Mouse (Mus musculus) left cerebral cortex, postnatal 25 days (tissue): ENCODE results near the gene Dpep2nb. TPM values are rescaled to one million over a fixed set of nuclear protein-coding genes. Genes with fewer than 3 reads are reported as not detected.
A peak's percentile ranks its signal among the peaks of the same experiment; 100 is the strongest.
"Not testable (repeated sequence)": the region's sequence is repeated elsewhere in the genome, so short reads cannot be mapped to it uniquely, and the experiment has no call there.

Experiments used
- DNase-seq, 2 experiments: peaks; one replicate each; pipeline ENCODE4 v3.0.0; 2022; ENCODE audit warnings: low spot score in 2 of 2, mixed read lengths in 1 of 2
- intact Hi-C: fragments of 180-260 bp; cut with DNase I; formaldehyde crosslinking; loops from one replicate; pipeline ENCODE4 v1.15.1; 2025
- total RNA-seq, 2 experiments: library from RNA; stranded (reverse); gene quantifications; 2 replicates each; pipeline ENCODE4 v1.2.3; 2021

The Dpep2nb gene
- total RNA-seq, 2 experiments from 2014 or later: not detected

DNA sequence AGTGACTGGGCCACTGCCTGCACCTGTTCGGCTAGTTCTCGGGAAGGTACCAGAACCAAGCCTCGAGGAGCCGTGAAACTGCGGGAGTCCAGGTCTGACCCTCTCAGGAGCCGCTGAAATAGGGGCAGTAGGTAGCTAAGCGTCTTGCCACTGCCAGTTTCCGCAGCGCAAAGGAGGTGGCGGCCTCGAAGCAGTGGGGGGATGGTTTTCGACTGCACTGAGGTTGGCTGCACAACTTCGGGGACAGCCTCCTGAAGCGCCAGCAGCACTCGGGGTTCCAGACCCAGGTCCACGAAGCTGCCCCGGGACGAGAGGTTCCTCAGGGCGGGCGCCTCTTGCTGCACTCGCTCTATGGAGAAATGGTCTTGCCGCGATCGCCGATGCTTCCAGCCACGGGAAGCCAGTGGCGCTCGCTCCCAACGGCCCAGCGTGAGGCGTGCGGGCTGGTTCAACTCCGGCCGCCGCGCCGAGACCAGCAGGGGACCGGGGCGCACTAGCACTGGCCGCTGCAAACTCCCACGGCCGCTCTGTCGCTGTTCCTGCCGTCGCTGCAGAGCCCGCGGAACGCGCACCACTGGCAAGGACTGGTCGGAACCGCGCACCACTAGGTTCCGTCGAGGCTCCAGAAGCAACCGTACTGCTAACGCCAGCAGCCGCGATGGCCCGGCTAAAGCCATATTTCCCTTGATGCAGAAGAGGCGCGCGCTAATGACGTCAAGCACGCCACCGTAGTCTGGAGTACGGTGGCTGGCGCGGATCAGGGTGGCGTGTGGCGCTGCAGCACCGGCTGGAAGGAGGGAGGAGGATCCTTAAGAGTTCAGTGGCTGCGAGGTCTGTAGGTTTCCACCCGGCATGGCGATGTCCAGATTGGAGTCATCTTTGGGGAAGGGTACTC is 5.2 kb upstream of the Dpep2nb start:
- intact Hi-C loops: loop anchor here (1.0 kb wide), 2 partner anchors 48 to 111 kb away; partner anchors contain the start of gene Pskh1
- peak; percentile 96 to 98 for DNase-seq

DNA sequence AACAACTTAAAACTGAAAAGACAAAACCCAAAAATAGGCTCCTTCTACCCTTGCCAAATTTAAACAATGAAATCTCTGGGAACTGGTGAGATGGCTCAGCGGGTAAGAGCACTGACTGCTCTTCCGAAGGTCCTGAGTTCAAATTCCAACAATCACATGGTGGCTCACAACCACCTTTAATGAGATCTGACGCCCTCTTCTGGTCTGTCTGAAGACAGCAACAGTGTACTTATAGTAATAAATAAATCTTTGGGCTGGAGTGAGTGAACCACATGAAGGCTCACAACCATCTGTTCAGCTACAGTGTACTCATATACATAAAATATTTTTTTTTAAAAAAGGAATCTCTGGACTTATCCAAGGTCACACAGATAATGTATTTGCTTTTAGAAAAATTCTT is 2.1 kb upstream of the Dpep2nb start:
- DNase-seq, intact Hi-C loops: not testable (repeated sequence)

DNA sequence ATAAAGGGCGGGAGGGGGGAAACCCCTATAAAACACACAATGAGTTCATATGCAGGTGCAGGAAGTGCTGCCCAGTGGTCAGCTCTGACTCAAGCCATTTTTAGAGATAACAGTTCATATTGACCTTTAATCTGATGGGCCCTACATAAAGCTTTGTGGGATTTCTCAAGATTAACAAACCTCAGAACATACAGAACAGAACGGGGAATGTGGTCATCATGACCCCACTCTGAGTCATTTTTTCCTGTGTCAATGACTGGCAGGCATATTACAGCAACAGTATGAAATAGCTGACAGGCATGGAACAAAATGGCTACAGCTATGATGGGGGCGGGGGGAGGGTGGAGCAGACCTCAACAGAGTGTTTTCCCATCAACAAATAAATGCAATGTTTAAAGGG is 1.4 kb upstream of the Dpep2nb start:
- no peak for DNase-seq
- intact Hi-C loops: no loop called here

DNA sequence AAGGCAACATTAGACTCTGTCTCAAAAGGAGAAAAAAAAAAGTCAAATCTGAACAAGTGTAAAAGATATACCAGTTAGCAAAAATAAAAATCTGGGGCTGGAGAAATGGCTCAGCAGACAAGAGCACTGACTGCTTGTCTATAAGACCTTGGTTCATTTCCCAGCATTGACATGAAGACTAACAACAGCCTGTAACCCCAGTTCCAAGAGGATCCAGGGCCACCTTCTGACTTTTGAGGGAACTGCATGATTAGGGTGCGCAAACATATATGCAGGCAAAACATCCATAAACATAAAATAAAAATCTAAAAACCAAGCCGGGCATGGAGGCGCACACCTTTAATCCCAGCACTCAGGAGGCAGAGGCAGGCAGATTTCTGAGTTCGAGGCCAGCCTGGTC is 638 bp upstream of the Dpep2nb start:
- intact Hi-C loops: no loop called here
- DNase-seq: no peak

DNA sequence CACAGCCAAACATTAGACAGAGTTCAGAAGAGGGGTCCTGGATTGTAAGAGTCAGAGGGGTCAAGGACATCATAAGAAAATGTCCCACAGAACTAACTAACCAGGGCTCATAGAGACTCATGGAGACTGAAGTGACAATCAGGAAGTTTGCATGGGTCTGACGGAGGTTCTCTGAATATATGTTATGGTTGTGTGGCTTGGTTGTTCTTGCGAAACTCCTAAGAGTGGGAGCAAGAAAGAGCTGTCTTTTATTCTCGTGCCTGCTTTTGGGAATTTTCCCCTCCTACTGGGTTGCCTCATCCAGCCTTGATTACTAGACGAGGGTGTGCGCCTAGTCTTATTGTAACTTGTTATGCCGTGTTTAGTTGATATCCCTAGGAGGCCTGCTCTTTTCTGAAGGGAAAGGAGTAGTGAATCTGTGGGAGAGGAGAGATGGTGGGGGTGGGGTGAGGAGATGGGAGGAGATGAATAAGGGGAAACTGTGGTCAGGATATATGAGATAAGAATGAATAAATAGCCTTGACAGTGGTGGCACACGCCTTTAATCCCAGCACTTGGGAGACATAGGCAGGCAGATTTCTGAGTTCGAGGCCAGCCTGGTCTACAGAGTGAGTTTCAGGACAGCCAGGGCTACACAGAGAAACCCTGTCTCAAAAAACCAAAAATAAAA is 1.1 kb downstream of the Dpep2nb start:
- intact Hi-C loops: no loop called here

DNA sequence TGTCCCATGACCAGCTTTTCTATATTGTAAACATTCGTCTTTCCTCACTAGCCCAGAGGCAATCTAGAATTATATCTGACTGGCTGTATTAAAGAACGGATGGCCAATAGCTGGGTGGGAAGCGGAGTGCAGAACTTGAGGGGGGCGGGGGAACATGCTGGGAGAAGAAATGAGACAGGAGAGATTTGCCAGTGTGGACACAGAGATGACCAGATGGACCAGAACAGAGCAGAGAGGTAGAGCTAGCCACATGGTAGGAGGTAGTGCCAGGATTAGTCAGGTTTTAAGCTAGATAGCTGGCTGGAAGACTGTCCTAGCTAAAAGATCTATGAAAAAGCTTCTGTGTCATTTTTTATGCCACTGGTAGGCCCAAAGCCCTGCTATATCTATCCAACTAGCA is 3.9 kb downstream of the Dpep2nb start:
- no peak for DNase-seq
- intact Hi-C loops: no loop called here

More for the DNA sequence above, 1.1 kb downstream of the Dpep2nb start:
- DNase-seq: no peak

DNA sequence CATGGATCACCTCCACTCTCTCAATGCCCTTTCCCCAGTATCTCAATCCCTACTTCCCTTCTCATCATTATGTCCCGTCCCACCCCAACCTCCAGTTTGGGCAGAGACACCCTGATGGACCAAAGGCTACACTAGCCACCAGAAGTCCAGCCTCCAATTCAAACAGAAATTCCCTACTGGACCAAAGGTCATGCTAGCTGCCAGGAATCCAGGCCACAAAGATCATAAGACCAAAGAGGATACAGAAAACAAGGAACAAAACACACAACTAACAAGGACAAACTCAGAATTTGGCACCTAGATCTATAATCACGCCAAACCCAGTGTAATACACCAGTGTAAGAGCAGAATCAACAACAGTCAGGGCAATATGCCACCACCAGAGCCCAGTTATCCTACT is 6.8 kb downstream of the Dpep2nb start:
- intact Hi-C loops: no loop called here
- DNase-seq: no peak

DNA sequence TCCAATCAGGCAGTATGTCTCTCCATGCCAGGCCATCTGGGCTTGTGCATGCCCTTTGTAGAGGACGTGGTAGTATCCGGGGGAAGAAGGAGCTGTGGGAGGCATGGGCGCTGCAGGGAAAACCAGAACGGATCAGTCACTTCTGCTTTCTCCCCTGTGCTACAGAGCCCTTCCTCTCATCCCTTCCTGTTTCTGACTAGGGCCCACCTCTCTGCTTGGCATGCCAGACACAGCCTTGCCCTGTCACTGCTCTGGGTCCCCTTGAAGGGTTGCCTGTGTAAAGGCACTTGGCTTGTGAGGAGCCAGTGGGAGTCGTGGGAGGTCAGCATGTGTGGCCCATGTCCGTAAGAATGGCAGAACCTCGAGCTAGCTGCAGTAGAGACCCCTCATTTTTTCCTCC is 9.4 kb downstream of the Dpep2nb start:
- intact Hi-C loops: no loop called here
- no peak for DNase-seq

DNA sequence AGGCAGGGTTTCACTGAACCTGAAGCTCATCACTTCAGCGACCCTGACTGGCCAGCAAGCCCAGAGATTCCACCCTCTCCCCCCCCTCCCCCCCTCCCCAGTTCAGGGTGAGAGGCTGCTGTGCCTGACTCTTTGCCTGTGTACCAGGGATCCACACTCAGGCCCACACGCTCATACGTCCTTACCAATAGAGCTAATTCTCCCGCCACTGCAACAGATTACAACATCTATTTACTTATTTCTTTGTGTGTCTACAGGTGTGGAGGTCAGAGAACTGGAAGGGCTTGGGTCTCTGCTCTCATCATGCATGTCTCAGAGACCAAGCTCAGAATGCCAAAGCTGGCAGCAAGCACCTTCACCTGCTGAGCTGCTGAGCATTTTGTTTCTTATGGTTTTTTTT is 12.5 kb downstream of the Dpep2nb start:
- intact Hi-C loops: no loop called here
- no peak for DNase-seq

DNA sequence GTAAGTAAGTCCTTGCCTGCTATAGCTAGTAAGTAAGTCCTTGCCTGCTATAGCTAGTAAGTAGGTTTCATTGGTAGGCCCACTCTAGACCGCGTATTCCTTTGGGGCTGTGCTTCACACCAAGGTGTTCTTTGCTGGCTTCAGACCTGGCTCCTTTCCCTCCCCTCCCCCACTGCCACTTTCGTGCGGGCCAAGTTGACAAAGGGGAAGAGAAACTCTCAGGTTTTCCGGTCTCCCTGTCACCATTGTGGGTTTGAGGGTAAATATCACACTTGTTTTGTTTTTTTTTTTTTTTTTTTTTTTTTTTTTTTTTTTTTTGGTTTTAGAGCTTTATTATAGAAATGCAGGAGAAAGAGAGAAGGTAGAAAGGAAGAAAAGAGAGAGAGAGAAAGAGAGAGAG is 13.3 kb downstream of the Dpep2nb start:
- no peak for DNase-seq
- intact Hi-C loops: no loop called here

DNA sequence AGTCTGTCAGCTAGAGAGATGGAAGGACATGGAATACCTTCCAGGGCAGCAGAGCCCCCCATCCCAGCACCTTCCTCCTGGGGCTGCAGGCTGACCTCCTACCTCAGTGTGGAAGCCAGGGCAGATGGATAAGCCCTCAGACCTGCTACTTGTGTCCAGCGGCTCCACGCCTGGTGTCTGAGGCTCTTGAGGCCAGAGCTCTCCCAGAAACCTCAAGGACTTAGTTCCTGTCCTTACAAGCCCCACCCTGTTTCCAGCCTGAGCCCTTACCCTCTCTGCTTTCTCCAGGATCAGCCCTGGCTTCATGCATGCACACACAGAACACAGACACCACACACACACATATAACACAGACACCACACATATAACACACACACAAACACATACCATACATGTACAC is 14.2 kb downstream of the Dpep2nb start:
- DNase-seq: no peak
- intact Hi-C loops: loop anchor here (1.0 kb wide), 1 partner anchor 31 kb away; no protein-coding TSS in a partner anchor

DNA sequence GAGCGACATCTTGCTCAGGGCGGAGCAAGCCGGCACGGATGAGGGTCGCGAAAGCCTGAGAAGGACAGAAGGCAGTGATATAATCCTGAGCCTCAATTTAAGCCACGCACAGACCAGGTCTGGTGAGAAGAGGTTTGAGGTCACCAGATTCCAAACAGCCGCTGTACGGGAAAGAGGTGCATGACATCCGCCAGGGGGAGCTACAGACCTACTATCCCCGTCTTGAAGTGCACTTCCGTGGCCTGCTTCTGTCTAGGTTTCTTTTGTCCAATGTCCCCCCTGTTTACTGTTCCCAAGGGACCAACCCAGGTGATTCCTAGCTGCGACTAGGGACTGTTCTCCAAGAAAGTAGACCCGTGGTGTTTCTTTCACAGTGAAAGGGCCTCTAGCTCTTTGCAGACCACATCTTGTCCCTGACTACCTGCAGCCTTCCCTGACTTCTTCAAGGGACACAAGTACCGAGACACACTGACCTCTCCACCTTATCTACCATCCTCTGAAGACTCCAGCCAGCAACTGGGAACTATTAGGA is 14.9 kb downstream of the Dpep2nb start, which contains the start of gene Dus2:
Gene Dus2 (plus strand): TSS at position 482 of the 532 bp plus-strand sequence.
- intact Hi-C loops: loop anchor here (1.0 kb wide), 1 partner anchor 31 kb away; no protein-coding TSS in a partner anchor

DNA sequence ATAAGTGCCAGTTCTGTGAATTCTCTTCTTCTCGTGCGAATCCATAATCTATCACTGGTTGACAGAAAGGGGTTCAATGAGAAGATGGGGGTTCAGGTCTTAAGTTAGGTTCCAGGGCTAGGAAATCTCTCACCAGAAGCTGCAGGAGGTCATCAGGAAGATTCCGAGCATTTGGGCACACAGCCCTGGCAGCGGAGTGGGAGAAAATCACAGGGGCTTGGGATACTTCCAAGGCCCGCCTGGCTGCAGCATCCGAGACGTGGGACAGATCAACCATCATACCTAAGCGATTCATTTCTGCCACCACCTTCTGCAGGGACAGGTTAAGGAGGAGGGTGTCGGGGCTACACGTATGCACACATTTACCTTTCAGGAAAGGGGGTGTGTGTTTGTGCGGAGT is 17.2 kb downstream of the Dpep2nb start:
- DNase-seq: no peak
- intact Hi-C loops: no loop called here

More for the DNA sequence above, 14.9 kb downstream of the Dpep2nb start, which contains the start of gene Dus2:
- peak; percentile 42 to 73 for DNase-seq

DNA sequence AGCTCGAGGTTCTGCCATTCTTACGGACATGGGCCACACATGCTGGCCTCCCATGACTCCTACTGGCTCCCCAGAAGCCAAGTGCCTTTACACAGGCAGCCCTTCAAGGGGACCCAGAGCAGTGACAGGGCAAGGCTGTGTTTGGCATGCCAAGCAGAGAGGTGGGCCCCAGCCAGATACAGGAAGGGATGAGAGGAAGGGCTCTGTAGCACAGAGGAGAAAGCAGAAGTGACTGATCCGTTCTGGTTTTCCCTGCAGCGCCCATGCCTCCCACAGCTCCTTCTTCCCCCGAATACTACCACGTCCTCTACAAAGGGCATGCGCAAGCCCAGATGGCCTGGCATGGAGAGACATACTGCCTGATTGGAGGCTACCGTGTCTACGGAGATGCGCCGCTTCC is 22.4 kb downstream of the Dpep2nb start:
- DNase-seq, intact Hi-C loops: not testable (repeated sequence)

DNA sequence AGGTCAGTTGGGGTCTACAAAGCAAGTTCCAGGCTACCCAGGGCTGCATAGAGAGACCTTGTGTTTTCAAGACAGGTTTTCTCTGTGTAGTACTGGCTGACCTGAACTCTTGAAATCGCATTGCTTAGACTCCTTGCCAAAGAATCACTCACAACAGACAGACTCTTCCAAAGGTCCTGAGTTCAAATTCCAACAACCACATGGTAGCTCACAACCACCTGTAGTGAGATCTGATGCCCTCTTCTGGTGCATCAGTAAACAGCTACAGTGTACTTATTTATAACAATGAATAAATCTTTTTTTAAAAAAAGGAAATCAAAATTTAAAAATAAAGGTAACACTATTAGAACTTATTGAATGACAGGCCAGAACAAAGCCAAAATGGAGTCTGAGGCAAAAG is 24.6 kb downstream of the Dpep2nb start:
- DNase-seq: no peak
- intact Hi-C loops: no loop called here

DNA sequence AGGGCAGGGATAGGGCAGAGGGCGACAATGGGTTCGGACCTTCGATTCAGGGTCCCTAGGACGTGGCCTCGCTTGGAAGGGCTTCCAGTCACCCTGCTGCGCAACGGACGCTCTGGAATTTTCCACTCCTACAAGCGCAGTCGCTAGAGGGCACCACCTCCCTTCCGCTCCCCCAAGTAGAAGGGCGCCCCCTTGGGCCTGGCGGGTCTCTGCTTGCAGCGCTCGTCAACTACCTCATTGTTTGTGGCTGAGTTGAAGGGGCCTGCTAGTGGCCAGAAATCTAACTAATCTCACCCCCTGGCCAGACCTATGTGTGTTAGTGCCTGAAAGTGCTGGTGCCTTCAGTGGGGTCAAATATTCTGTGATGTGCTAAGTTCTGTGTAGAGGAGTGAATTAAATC is 26.4 kb downstream of the Dpep2nb start, which contains the start of gene Dpep3:
Gene Dpep3 (minus strand): TSS at position 105 of the 400 bp plus-strand sequence.
- DNase-seq: no peak

DNA sequence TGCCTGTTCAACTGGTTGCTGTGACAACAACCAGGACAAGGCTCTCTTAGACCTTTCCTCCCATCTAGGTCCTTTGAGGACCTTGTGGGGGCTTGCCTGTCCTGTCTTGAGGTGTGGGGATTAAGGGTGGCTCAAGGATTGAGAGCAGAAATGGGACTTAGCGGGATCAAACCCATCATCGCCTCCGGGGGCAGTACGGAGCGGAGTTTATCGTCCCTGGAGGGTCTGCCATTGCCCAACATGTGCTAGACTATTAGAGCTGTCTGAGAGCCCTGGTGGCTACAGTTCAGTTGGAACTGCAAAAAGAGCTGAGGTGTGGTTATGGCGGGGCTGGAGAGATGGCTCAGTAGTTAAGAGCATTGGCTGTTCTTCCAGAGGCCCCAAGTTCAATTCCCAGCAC is 30.4 kb downstream of the Dpep2nb start:
- no peak for DNase-seq
- intact Hi-C loops: no loop called here

More for the DNA sequence above, 26.4 kb downstream of the Dpep2nb start, which contains the start of gene Dpep3:
- intact Hi-C loops: no loop called here

DNA sequence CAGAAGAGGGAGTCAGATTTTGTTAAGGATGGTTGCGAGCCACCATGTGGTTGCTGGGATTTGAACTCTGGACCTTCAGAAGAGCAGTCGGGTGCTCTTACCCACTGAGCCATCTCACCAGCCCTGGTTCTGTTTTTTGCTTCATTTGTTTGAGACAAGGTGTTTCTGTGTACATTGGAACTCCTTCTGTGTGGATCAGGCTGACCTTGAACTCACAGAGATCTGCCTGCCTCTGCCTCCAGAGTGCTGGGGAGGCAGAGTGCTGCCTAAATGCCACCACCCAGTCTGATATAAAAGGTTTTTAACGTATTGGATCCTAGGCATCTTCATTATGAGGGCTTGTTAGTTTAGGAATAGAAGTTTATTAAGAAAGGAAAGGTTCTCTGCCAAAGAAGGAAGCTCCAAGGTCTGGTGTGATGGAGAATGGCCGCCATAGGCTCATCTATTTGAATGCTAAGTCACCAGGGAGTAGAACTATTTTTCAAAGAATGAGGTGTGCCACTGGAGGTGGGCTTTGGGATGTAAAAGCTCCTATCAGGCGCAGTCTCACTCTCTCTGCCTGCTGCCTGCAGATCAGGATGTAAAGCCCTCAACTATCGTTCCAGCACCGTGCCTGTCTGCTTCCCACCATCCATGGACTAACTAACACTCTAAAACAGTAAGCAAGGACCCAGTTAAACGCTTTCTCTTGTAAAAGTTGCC is 34.6 kb downstream of the Dpep2nb start:
- no peak for DNase-seq
- intact Hi-C loops: no loop called here

DNA sequence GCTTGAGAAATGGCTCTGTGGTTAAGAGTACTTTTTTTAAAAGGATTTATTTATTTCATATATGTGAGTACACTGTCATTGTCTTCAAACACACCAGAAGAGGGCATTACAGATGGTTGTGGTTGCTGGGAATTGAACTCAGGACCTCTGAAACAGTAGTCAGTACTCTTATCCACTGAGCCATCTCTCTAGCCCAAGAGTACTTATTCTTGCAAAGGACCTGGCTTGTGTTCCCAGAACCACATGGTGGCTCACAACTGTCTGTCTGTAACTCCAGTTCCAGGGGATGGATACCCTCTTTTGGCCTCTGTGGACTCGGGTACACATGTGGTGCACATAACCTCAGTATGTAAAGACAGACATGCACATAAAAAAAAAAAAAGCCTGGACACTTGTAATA is 36.4 kb downstream of the Dpep2nb start:
- intact Hi-C loops: no loop called here
- no peak for DNase-seq
